26 mouse cellular contexts compared by ENCODE assay signal in genomic region chr13:73291102-73291501, GRCm38 (mm10). TPM values are rescaled to one million over a fixed set of nuclear protein-coding genes. Genes with fewer than 3 reads are reported as not detected.
DNase-seq lines count a peak whose midpoint lies in the region; ATAC-seq and TF ChIP-seq lines count a peak whose summit lies in the region.
"Had no signal": no experiment of that assay in that cellular context is flagged by ENCODE, and none has a peak within 500 bp of the region (broad histone marks: within the 10 kb centered on the region; RNA-seq: fewer than 3 reads in every experiment).

No protein-coding gene starts in this region.

- H3K4me3 ChIP-seq in heart, embryonic 10.5 days = no peak overlapping the region
- H3K4me3 ChIP-seq in heart, embryonic 14.5 days (ENCODE audit: control insufficient read depth in 1 of 2, insufficient read depth in 1 of 2, low read depth in 1 of 2, low read length in 2 of 2) = no peak overlapping the region
- H3K4me3 ChIP-seq in hindbrain, embryonic 13.5 days = no peak overlapping the region
- H3K4me3 ChIP-seq in hindbrain, embryonic 12.5 days = no peak overlapping the region
- no peak overlapping the region for H3K4me3 ChIP-seq in stomach, embryonic 14.5 days (ENCODE audit: low read depth, low read length)
- H3K4me3 ChIP-seq in stomach, postnatal 0 days (ENCODE audit: low read depth, low read length) = no peak overlapping the region
- H3K4me3 ChIP-seq: embryonic facial prominence, embryonic 15.5 days; erythroblast, embryonic 14.5 days; forebrain, embryonic 10.5 days; gastrocnemius, adult 2 months; hindbrain, embryonic 10.5 days had no signal

- no peak for TF ChIP-seq CTCF in stomach, postnatal 0 days (IDR thresholded peaks at IDR 0.05; ENCODE audit: low read depth)

- H3K9me3 ChIP-seq in heart, embryonic 10.5 days = no peaks in the 10 kb centered on the region
- H3K9me3 ChIP-seq in heart, embryonic 14.5 days (ENCODE audit: control insufficient read depth, low read length) = no peaks in the 10 kb centered on the region
- 0 out of 2 replicates have a peak, but pooled peaks cover 3% of the 10 kb centered on the region for H3K9me3 ChIP-seq in hindbrain, embryonic 13.5 days
- H3K9me3 ChIP-seq in hindbrain, embryonic 12.5 days (replicated peaks) = 0 out of 2 replicates have a peak, but pooled peaks cover 4% of the 10 kb centered on the region
- H3K9me3 ChIP-seq in stomach, embryonic 14.5 days (ENCODE audit: control insufficient read depth, low read depth, low read length) = no peaks in the 10 kb centered on the region
- H3K9me3 ChIP-seq in stomach, postnatal 0 days (ENCODE audit: control insufficient read depth, low read length) = no peaks in the 10 kb centered on the region
- H3K9me3 ChIP-seq: embryonic facial prominence, embryonic 15.5 days; forebrain, embryonic 10.5 days; hindbrain, embryonic 10.5 days had no signal

- peak overlapping the region; percentile 36; the same call in 1 of the 2 replicates for H3K9ac ChIP-seq in heart, embryonic 14.5 days (ENCODE audit: low read length)
- peak overlapping the region; percentile 15; the same call in 1 of the 2 replicates for H3K9ac ChIP-seq in hindbrain, embryonic 13.5 days
- H3K9ac ChIP-seq in hindbrain, embryonic 12.5 days = no peak overlapping the region
- no peak overlapping the region for H3K9ac ChIP-seq in stomach, embryonic 14.5 days (replicated peaks; ENCODE audit: low read depth, low read length)
- no peak overlapping the region for H3K9ac ChIP-seq in stomach, postnatal 0 days (ENCODE audit: low read length)
- H3K9ac ChIP-seq: embryonic facial prominence, embryonic 15.5 days had no signal

- no peak for DNase-seq in heart, embryonic 10.5 days (ENCODE audit: low spot score)
- no peak for DNase-seq in heart, adult 9 months (ENCODE audit: low spot score in 2 of 2)
- no peak for DNase-seq in heart, adult 11 months
- no peak for DNase-seq in stomach, postnatal 0 days (ENCODE audit: low spot score)
- DNase-seq: adrenal gland, postnatal 10 days; B cell, adult 2 months; cerebellum, adult 11 months; cerebellum, adult 8-10 months; cerebellum, postnatal 14 days; embryo, embryonic 11 days; gastrocnemius, adult 2 months; gastrocnemius, postnatal 25 days; kidney, adult 8-10 months had no signal

- 0 out of 2 replicates have a peak, but pooled peaks cover 3% of the 10 kb centered on the region for H3K27me3 ChIP-seq in heart, embryonic 10.5 days (ENCODE audit: insufficient read depth, poor library complexity, severe bottlenecking)
- H3K27me3 ChIP-seq in heart, embryonic 14.5 days (ENCODE audit: control insufficient read depth, insufficient read depth, low read length) = no peaks in the 10 kb centered on the region
- H3K27me3 ChIP-seq in hindbrain, embryonic 13.5 days = peaks cover 12% of the 10 kb centered on the region; the same call in 1 of the 2 replicates
- peaks cover 6% of the 10 kb centered on the region; the same call in 1 of the 2 replicates for H3K27me3 ChIP-seq in hindbrain, embryonic 12.5 days
- no peaks in the 10 kb centered on the region for H3K27me3 ChIP-seq in stomach, embryonic 14.5 days (ENCODE audit: control insufficient read depth, insufficient read depth, low read length)
- no peaks in the 10 kb centered on the region; the same call in 1 of the 2 replicates for H3K27me3 ChIP-seq in stomach, postnatal 0 days (ENCODE audit: control insufficient read depth, insufficient read depth, low read length)
- H3K27me3 ChIP-seq: embryonic facial prominence, embryonic 15.5 days had no signal

- no peak for ATAC-seq in heart, embryonic 14.5 days (ENCODE audit: insufficient number of reproducible peaks, insufficient read depth, low FRiP score, low read depth)
- ATAC-seq in hindbrain, embryonic 13.5 days (ENCODE audit: low FRiP score) = no peak
- ATAC-seq in hindbrain, embryonic 12.5 days (ENCODE audit: low FRiP score) = no peak
- 0 out of 2 replicates have a peak, but pooled peaks have one; percentile 43 for ATAC-seq in stomach, embryonic 14.5 days (ENCODE audit: insufficient number of reproducible peaks, insufficient read depth, low FRiP score, low read depth)
- no peak for ATAC-seq in stomach, postnatal 0 days (ENCODE audit: low FRiP score, low TSS enrichment)
- ATAC-seq: CD4-positive, CD25-positive, alpha-beta regulatory T cell, adult 4 months; forebrain, embryonic 14.5 days; hindbrain, embryonic 16.5 days; inflammation-experienced regulatory T-cells, adult 6 months had no signal

- no peak for TF ChIP-seq EP300 in stomach, postnatal 0 days (optimal IDR thresholded peaks at IDR 0.05)

- H3K27ac ChIP-seq in heart, embryonic 10.5 days = peak overlapping the region; percentile 81
- peak overlapping the region; percentile 58 to 83 for H3K27ac ChIP-seq in heart, embryonic 14.5 days (replicated peaks in 1 of 2; ENCODE audit: control insufficient read depth in 1 of 2, insufficient read depth in 1 of 2, low read depth in 2 of 2, low read length in 2 of 2)
- H3K27ac ChIP-seq in hindbrain, embryonic 13.5 days = no peak overlapping the region
- no peak overlapping the region for H3K27ac ChIP-seq in hindbrain, embryonic 12.5 days
- no peak overlapping the region for H3K27ac ChIP-seq in stomach, embryonic 14.5 days (ENCODE audit: low read length)
- no peak overlapping the region for H3K27ac ChIP-seq in stomach, postnatal 0 days (replicated peaks)
- H3K27ac ChIP-seq: embryonic facial prominence, embryonic 15.5 days; forebrain, embryonic 10.5 days; gastrocnemius, adult 2 months; hindbrain, embryonic 10.5 days had no signal

- H3K36me3 ChIP-seq in heart, embryonic 10.5 days = no peaks in the 10 kb centered on the region
- H3K36me3 ChIP-seq in heart, embryonic 14.5 days (ENCODE audit: control insufficient read depth, insufficient read depth, low read length) = no peaks in the 10 kb centered on the region
- no peaks in the 10 kb centered on the region for H3K36me3 ChIP-seq in hindbrain, embryonic 13.5 days
- no peaks in the 10 kb centered on the region for H3K36me3 ChIP-seq in hindbrain, embryonic 12.5 days
- H3K36me3 ChIP-seq in stomach, embryonic 14.5 days (ENCODE audit: control insufficient read depth, insufficient read depth, low read length) = no peaks in the 10 kb centered on the region
- H3K36me3 ChIP-seq in stomach, postnatal 0 days (ENCODE audit: control insufficient read depth, insufficient read depth, low read length) = no peaks in the 10 kb centered on the region
- H3K36me3 ChIP-seq: embryonic facial prominence, embryonic 15.5 days; forebrain, embryonic 10.5 days; G1E; hindbrain, embryonic 10.5 days had no signal

- WGBS in heart, embryonic 10.5 days = 16% methylated on average over 2 of the region's 2 CpGs
- 9% methylated on average over 2 of the region's 2 CpGs for WGBS in heart, embryonic 14.5 days
- 36% methylated on average over 2 of the region's 2 CpGs for WGBS in hindbrain, embryonic 13.5 days
- WGBS in hindbrain, embryonic 12.5 days = 25% methylated on average over 2 of the region's 2 CpGs
- 26% methylated on average over 2 of the region's 2 CpGs for WGBS in stomach, embryonic 14.5 days
- 28% methylated on average over 2 of the region's 2 CpGs for WGBS in stomach, postnatal 0 days

- H3K4me2 ChIP-seq in heart, embryonic 14.5 days (ENCODE audit: low read length) = no peak overlapping the region
- H3K4me2 ChIP-seq in hindbrain, embryonic 13.5 days = no peak overlapping the region
- H3K4me2 ChIP-seq in hindbrain, embryonic 12.5 days (replicated peaks) = no peak overlapping the region
- no peak overlapping the region for H3K4me2 ChIP-seq in stomach, embryonic 14.5 days (replicated peaks; ENCODE audit: low read depth, low read length)
- no peak overlapping the region for H3K4me2 ChIP-seq in stomach, postnatal 0 days (replicated peaks; ENCODE audit: low read depth)
- H3K4me2 ChIP-seq: embryonic facial prominence, embryonic 15.5 days had no signal

- peaks cover 43% of the 10 kb centered on the region for H3K4me1 ChIP-seq in heart, embryonic 10.5 days
- peaks cover 29 to 35% of the 10 kb centered on the region in 2 experiments for H3K4me1 ChIP-seq in heart, embryonic 14.5 days (ENCODE audit: control insufficient read depth in 2 of 2, insufficient read depth in 2 of 2, low read length in 2 of 2)
- H3K4me1 ChIP-seq in hindbrain, embryonic 13.5 days (replicated peaks) = no peaks in the 10 kb centered on the region
- H3K4me1 ChIP-seq in hindbrain, embryonic 12.5 days = no peaks in the 10 kb centered on the region
- H3K4me1 ChIP-seq in stomach, embryonic 14.5 days (ENCODE audit: control insufficient read depth, insufficient read depth, low read length) = no peaks in the 10 kb centered on the region
- H3K4me1 ChIP-seq in stomach, postnatal 0 days (replicated peaks; ENCODE audit: control insufficient read depth, insufficient read depth) = no peaks in the 10 kb centered on the region
- H3K4me1 ChIP-seq: embryonic facial prominence, embryonic 15.5 days had no signal

RNA-seq across cellular contexts. Expression of gene Irx4, which starts 30.8 kb away (rescaled TPM):
- polyA plus RNA-seq in heart, embryonic 10.5 days (2016; fragmentation: Nextera tagmentation; extraction: Ambion mirVana) = 39.4 and 78.4 TPM in 2 replicates
- 43.3 and 47.3 TPM in 2 replicates for polyA plus RNA-seq in heart, embryonic 14.5 days (2014; fragmentation: Nextera tagmentation; extraction: Ambion mirVana)
- polyA plus RNA-seq in hindbrain, embryonic 13.5 days (2015; fragmentation: Nextera tagmentation; extraction: Ambion mirVana) = 5.8 and 7.3 TPM in 2 replicates
- polyA plus RNA-seq in hindbrain, embryonic 12.5 days (2016; fragmentation: Nextera tagmentation; extraction: Ambion mirVana) = 7.6 and 8.7 TPM in 2 replicates
- polyA plus RNA-seq in stomach, embryonic 14.5 days (2014; fragmentation: Nextera tagmentation; extraction: Ambion mirVana) = not detected in 2 replicates
- polyA plus RNA-seq in stomach, postnatal 0 days (2015; fragmentation: Nextera tagmentation; extraction: Ambion mirVana) = not detected in 2 replicates
- polyA plus RNA-seq: CD4-positive, CD25-positive, alpha-beta regulatory T cell, adult 4 months; erythroblast, embryonic 14.5 days; G1E; inflammation-experienced regulatory T-cells, adult 6 months had no signal

RNA-seq across cellular contexts. Expression of gene Mrpl36, which starts 37.2 kb away (rescaled TPM):
- 145 and 181 TPM in 2 replicates for polyA plus RNA-seq in heart, embryonic 10.5 days (2016; fragmentation: Nextera tagmentation; extraction: Ambion mirVana)
- polyA plus RNA-seq in heart, embryonic 14.5 days (2014; fragmentation: Nextera tagmentation; extraction: Ambion mirVana) = 173 and 176 TPM in 2 replicates
- polyA plus RNA-seq in hindbrain, embryonic 13.5 days (2015; fragmentation: Nextera tagmentation; extraction: Ambion mirVana) = 86.9 and 96.8 TPM in 2 replicates
- 91.8 and 101 TPM in 2 replicates for polyA plus RNA-seq in hindbrain, embryonic 12.5 days (2016; fragmentation: Nextera tagmentation; extraction: Ambion mirVana)
- 122 and 137 TPM in 2 replicates for polyA plus RNA-seq in stomach, embryonic 14.5 days (2014; fragmentation: Nextera tagmentation; extraction: Ambion mirVana)
- 124 and 133 TPM in 2 replicates for polyA plus RNA-seq in stomach, postnatal 0 days (2015; fragmentation: Nextera tagmentation; extraction: Ambion mirVana)

RNA-seq across cellular contexts. Expression of gene Ndufs6, which starts 37.2 kb away (rescaled TPM):
- 499 and 600 TPM in 2 replicates for polyA plus RNA-seq in heart, embryonic 10.5 days (2016; fragmentation: Nextera tagmentation; extraction: Ambion mirVana)
- polyA plus RNA-seq in heart, embryonic 14.5 days (2014; fragmentation: Nextera tagmentation; extraction: Ambion mirVana) = 792 and 837 TPM in 2 replicates
- 370 and 384 TPM in 2 replicates for polyA plus RNA-seq in hindbrain, embryonic 13.5 days (2015; fragmentation: Nextera tagmentation; extraction: Ambion mirVana)
- 263 and 312 TPM in 2 replicates for polyA plus RNA-seq in hindbrain, embryonic 12.5 days (2016; fragmentation: Nextera tagmentation; extraction: Ambion mirVana)
- 348 and 364 TPM in 2 replicates for polyA plus RNA-seq in stomach, embryonic 14.5 days (2014; fragmentation: Nextera tagmentation; extraction: Ambion mirVana)
- 392 and 421 TPM in 2 replicates for polyA plus RNA-seq in stomach, postnatal 0 days (2015; fragmentation: Nextera tagmentation; extraction: Ambion mirVana)

Comparison
In these comparisons a context has a peak if more than half of its experiments do, and no peak if none do; other contexts are left out.
1. H3K9ac ChIP-seq: peak in heart, embryonic 14.5 days (single experiment) and hindbrain, embryonic 13.5 days (single experiment); none in hindbrain, embryonic 12.5 days (single experiment), stomach, embryonic 14.5 days (single experiment) and stomach, postnatal 0 days (single experiment).
2. H3K27ac ChIP-seq: peak in heart, embryonic 10.5 days (single experiment) and heart, embryonic 14.5 days (2 of 2); none in hindbrain, embryonic 13.5 days (single experiment), hindbrain, embryonic 12.5 days (single experiment), stomach, embryonic 14.5 days (single experiment) and stomach, postnatal 0 days (single experiment).